Mouse (Mus musculus): ENCODE results near the gene Adora3.
"Not testable (repeated sequence)": the region's sequence is repeated elsewhere in the genome, so short reads cannot be mapped to it uniquely, and the experiment has no call there.

The Adora3 gene

GRCm38 (mm10) chr3:105904213-105904612, 33.6 kb downstream of the Adora3 start:
- DNase-seq (ENCODE audit: low spot score): no peak

GRCm38 (mm10) chr3:105904721-105905120, 34.1 kb downstream of the Adora3 start:
- DNase-seq (ENCODE audit: low spot score): no peak

GRCm38 (mm10) chr3:105907956-105908655, 37.4 kb downstream of the Adora3 start:
- DNase-seq (ENCODE audit: low spot score): no peak

GRCm38 (mm10) chr3:105908976-105909375, 38.3 kb downstream of the Adora3 start:
- DNase-seq (ENCODE audit: low spot score): no peak

GRCm38 (mm10) chr3:105910519-105911190, 40.0 kb downstream of the Adora3 start:
- DNase-seq (ENCODE audit: low spot score): no peak

GRCm38 (mm10) chr3:105912097-105912880, 41.6 kb downstream of the Adora3 start:
- no peak for DNase-seq (ENCODE audit: low spot score)

GRCm38 (mm10) chr3:105913839-105914681, 43.4 kb downstream of the Adora3 start:
- no peak for DNase-seq (ENCODE audit: low spot score)

- no peak for DNase-seq (ENCODE audit: low spot score)
Measured at GRCm38 (mm10) chr3:105915281-105915680, 44.6 kb downstream of the Adora3 start.

- not testable (repeated sequence) for DNase-seq (ENCODE audit: low spot score)
Measured at GRCm38 (mm10) chr3:105916455-105916854, 45.8 kb downstream of the Adora3 start.

- DNase-seq (ENCODE audit: low spot score): no peak
Measured at GRCm38 (mm10) chr3:105917656-105918354, 47.1 kb downstream of the Adora3 start.

- no peak for DNase-seq (ENCODE audit: low spot score)
Measured at GRCm38 (mm10) chr3:105918355-105918745, 47.7 kb downstream of the Adora3 start.

GRCm38 (mm10) chr3:105920743-105921142, 50.1 kb downstream of the Adora3 start:
- DNase-seq (ENCODE audit: low spot score): not testable (repeated sequence)

GRCm38 (mm10) chr3:105921959-105922358, 51.3 kb downstream of the Adora3 start:
- no peak for DNase-seq (ENCODE audit: low spot score)

- DNase-seq (ENCODE audit: low spot score): no peak
Measured at GRCm38 (mm10) chr3:105924616-105925015, 54.0 kb downstream of the Adora3 start.

- no peak for DNase-seq (ENCODE audit: low spot score)
Measured at GRCm38 (mm10) chr3:105927561-105928194, 57.0 kb downstream of the Adora3 start.

GRCm38 (mm10) chr3:105928195-105928569, 57.5 kb downstream of the Adora3 start:
- no peak for DNase-seq (ENCODE audit: low spot score)

GRCm38 (mm10) chr3:105928781-105929180, 58.1 kb downstream of the Adora3 start:
- no peak for DNase-seq (ENCODE audit: low spot score)

GRCm38 (mm10) chr3:105929821-105930220, 59.2 kb downstream of the Adora3 start:
- no peak for DNase-seq (ENCODE audit: low spot score)

GRCm38 (mm10) chr3:105931095-105931494, 60.4 kb downstream of the Adora3 start:
- DNase-seq (ENCODE audit: low spot score): no peak

GRCm38 (mm10) chr3:105932240-105933071, 61.8 kb downstream of the Adora3 start, which contains the start of gene I830077J02Rik:
Gene I830077J02Rik (minus strand): TSS chr3:105932664.
- DNase-seq (ENCODE audit: low spot score): no peak
